Mouse (Mus musculus): ENCODE measurements at regions not wholly inside any gene's neighbourhood (a gene's known extent, or its start where the extent isn't known, plus 50 kb on each side); places are given as distances from the start of the nearest gene placed in this dataset.
A peak's percentile ranks its signal among the peaks of the same experiment; 100 is the strongest.

DNA sequence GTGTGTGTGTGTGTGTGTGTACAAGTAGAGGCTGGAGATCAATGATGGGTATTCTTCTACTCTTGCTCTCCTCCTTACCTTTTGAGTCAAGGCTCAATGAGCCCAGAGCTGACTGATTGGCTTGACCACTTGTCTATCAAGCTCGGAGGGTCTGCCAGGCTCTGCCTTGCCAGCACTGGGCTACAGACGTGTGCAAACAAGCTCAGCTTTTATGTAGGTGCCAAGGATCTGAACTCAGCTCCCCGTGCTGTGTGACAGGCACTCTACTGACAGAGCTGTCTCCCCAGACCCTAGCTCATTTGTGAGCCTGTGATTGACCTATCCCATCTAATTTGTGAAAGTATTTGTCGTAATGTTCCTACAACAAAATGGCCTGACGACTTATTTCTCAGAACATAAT lies 54.2 kb upstream of the Cdc42bpa start:
- DNase-seq: no peak

DNA sequence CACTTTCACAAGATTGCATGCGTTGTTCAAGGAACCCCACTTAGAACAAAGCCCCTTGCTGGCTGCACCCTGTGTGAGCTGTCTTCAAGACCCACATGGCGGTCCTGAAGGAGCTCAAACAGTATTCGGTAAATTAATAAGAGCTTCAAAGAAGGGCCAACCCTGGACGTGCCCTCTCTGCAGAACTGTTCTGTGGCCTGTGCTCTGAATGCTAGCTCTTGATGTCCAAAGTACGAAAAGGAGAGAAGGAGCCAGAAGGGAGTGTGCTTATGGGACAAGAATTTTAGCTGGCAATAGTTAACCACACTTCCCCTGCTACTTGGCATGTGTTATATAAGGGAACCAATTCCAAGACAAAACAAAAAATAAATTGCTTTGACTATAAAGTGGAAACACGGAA lies 67.6 kb upstream of the Cdc42bpa start:
- no peak for DNase-seq

GRCm38 (mm10) chr1:179887921-179888320 lies 72.4 kb upstream of the Cdc42bpa start:
- no peak for DNase-seq

- no peak for DNase-seq
Measured at GRCm38 (mm10) chr1:179881222-179881621, 77.7 kb upstream of the Ahctf1 start.

GRCm38 (mm10) chr1:179877893-179878292 lies 74.4 kb upstream of the Ahctf1 start:
- DNase-seq: no peak

DNA sequence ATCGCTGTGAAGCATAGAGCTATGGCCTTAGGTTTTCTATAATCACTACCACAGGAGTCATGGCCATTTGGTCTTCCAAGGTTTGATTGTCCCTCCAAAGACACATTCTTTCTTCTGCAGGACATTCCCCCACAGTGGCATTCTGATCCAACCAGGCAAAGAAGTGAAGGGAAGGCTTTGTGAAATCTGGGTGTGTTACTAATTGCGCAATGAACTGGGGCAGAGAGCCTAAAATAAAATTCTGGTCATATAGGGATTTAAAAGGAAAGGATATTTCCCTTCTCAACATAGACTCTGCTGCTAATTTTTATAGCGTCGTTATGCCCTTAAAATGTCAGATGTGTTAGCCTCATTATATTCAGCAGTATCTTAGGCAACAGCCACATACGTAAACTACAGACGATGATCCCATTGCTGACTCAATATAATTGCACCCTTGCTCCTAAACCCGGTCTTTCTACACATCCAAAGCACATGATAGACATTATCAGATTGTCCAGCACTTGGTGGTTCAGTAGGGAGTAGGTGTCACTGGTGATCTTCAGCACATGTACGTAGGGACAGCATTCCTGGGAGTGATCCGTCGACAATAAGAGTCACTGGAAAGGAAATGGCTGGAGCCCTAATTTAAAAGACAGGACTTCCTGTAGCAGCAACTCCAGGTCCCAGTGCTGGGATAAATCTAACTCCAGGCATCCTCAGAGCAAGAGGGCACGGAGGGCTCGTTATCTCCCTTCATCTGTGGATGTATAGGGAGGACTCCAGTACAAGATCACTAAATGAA lies 70.5 kb upstream of the Ahctf1 start:
- DNase-seq: no peak

GRCm38 (mm10) chr1:179871961-179872360 lies 68.5 kb upstream of the Ahctf1 start:
- no peak for DNase-seq

DNA sequence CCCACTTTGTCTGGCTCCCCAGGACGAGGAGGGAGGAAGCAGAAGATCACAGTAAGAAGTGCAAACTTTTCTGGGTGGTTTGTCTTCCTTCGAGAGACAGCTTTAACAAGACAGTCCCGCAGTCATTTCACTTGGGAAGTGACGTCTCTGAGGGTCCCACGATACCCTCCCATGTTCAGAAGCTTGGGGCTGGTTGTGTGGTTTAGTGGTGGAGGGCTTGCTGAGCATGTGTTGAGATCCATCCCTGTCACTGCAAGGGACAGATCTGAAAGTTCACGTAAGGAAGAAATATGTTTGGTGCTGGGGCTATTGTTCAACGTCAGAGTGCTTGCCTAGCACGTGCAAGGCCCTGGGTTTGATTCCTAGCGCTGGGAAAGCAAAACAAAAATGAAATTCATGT lies 65.2 kb upstream of the Ahctf1 start:
- DNase-seq: no peak

GRCm38 (mm10) chr1:179867493-179867892 lies 64.0 kb upstream of the Ahctf1 start:
- DNase-seq: no peak

DNA sequence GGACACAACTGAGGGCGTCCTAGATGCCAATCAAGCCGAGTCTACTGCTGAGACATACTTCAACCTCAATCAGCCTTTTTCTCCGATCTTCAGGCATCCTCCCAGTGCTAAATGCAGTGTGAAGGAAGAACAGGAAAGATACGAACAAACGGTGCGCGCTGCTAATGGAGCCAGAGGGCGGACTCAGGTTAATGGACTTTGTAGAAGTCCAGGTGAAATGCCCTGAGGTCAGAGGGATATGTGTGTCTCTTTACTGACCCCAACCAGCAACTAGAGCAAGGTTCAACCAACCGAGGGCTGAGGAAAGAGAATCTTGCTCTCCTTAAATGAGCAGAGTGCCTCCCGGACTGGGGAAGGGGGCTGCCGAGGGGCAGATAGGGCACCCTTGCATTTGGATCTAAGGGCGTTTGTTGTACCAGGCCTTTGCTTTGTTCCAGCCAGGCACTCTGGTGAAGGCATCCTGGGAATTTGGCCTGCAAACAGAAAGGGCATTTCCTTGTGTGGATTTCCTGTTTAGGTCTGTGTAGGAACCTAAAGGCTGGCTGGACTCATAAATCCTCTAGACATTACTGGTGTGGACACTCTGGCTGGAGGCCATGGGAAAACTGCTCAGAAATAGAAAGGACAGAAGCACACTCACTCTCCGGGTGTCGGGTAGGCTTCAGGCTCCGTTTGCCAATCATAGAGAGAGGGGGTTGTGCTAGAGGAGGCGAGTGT lies 62.7 kb upstream of the Ahctf1 start:
- peak; percentile 45 for DNase-seq

GRCm38 (mm10) chr1:179865561-179865960 lies 62.1 kb upstream of the Ahctf1 start:
- DNase-seq: no peak

DNA sequence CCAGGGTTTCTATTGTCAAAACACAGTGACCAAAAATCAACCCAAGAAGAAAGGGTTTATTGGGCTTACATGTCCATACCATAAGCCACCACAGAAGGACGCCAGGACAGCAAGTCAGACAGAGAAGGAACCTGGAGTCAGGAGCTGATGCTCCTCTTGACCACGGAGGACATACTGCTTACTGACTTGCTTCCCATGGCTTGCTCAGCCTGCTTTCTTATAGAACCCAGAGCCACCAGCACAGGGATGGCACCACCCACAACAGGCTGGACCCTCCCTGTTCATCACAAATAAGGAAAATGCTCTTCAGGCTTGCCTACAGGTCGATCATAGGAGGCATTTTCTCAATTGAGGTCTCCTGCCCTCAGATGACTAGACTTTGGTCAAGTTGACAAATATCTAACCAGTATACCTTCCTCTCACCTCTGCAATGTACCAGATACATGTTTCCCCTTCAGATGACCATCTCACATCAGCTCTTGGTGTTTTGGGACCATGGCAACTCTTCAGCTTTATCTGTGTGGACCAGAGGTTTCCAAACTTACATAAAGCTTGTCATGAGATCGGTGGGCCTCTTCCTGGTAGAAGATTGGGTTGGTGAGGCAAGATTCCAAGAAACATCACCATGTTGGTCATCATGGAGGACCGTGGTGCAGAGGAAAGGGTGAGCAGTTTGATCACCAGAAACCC lies 61.2 kb upstream of the Ahctf1 start:
- no peak for DNase-seq

DNA sequence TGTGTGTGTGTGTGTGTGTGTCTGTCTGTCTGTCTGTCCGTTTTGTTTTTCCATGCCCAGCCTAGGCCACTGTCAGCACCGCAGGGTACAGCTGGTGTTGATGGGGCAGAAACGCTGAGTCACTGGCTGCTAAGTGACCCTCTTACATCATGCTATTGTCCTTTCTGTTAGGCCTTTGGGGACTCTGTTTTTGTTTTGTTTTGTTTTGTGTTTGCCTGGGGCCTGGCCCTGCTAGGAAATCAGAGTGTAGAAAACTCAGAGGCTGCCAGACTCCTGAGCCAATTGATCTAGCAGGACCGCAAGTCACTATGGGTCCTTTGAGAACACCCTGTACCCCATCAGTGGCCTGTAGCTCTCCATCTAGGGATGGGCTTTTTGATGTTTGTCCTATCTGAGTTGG lies 59.9 kb upstream of the Ahctf1 start:
- no peak for DNase-seq

GRCm38 (mm10) chr1:179862941-179863340 lies 59.5 kb upstream of the Ahctf1 start:
- no peak for DNase-seq

DNA sequence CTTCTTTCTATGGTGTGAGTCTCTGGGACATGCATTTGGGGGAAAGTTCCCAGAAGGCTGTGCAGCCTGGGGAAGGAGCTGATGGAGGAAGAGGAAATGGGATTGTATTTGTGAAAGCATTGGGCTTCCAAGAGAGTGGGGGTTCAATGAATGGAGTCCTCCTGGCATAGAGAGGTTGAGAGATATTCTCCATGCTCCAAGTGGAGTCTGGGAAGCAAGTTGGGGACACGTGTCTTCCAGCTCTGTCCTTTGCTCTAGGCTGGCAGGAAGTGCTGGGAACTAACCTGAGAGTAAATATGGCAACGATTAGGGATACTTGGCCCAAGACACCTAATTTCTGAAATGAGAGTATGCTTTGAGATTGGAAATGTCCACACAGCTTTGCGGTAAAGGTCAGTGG lies 58.3 kb upstream of the Ahctf1 start:
- DNase-seq: no peak

DNA sequence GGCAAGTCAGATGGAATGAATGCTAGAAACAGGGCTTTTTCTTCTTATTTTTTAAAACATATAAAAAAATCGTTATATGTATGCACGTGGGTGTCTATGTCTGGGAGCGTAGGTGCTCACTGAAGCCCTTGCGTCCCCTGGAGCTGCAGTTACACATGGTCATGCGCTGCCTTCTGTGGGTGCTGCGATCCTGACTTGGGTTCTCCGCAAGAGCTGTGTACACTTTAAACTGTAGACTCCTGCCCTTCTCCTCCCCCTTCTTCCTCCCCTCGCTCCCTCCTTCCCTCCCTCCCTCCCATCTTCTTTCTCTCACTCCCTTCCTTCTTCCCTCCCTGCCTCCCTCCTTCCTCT lies 56.0 kb upstream of the Ahctf1 start:
- DNase-seq: no peak

DNA sequence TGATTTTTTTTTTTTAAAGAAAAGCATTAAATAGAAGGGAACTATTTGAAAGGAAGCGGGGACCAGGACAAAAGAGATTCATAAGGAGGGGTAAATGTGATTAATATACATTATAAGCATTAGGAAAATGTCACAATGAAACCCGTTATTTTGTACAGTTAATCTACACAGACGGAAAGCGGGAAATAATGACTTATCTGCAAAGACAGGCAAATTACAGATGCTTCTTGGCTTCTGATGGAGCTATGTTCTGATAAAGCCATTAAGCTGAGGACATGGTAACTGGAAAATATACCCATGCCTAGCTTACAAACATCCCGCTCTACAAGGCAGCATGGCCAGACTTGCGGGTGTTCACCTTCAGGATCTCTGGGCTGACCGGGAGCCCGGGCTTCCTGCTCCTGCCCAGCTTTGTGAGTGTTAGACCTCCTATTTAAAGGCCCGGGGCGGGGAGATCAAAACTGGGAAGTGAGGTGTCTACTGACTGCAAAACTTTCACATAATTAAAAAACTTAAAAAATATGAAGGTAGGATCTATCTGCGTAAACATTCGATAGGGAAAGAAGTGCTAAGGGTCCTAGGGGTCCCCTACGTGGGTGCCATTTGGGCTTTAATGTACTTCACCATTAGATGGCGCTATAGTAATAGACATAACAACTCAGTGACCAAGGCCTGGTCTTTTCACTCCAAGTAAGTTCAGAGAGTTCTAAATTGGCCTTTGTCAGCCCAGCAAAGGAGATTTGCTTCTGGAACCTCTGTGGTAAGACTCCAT lies 55.5 kb upstream of the Ahctf1 start:
- DNase-seq: no peak

DNA sequence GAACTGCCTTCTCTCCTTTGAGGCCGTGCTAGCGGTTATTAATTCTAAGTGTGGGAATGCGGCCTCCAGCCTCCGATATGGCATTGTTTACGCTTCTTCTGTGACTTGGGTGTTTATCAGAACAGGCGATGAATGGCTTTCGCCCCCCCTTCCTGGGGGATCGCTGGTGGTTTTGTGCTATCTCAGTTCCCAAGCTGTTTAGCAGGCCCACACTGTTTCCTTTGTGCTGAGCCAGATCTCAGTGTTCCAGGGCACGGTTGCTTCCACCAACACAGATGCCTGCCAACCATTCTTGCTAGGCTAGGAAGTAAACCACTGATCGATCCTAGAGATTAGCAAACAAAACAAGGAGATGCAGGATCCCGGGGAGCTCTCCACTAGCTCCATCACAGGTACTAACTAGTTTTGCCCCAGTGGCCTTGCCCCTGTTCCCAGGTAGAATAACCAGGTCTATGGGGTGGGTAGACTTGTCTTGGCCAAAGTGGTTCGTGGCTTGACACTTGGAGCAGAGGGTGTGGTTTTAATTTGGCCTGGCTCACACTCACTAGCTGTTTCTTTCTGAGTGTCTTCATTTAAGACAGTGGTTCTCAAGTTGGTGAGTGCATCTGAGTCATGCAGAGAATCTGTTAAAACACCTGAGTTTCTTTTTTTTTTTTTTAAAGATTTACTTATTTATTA lies 50.9 kb upstream of the Ahctf1 start:
- DNase-seq: no peak

Data from adrenal gland, postnatal 25 days (tissue).